Mouse (Mus musculus): Measurements from ENCODE around the gene Cypt3.

Gene Cypt3

DNA sequence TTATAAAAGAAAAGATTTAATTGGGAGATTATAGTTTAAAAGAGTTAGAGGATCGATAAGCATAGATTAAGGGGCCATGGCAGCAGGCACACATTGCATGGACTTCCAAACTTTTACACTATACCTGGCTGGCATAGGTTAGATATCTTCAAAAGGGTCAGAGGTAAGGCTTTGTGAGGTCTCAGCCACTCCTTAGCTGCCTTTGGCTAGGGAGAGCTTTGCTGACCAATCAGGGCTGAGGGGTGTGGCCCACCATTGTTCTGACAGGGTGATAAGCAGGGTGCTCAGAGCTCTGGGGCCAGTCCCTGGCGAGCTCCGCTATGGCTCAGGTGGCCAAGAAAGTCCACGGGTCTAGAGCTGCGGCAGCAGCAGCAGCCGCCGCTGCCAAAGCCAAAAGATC is at the start of gene Cypt3:
Cypt3 (plus strand) TSS at position 301 of the 400 bp plus-strand sequence.
- DNase-seq (ENCODE audit: low spot score): no peak

- DNase-seq (ENCODE audit: low spot score): no peak
These were observed 42.9 kb upstream of the Cypt3 start for GRCm38 (mm10) chrX:153515491-153515890.

- peak; percentile 12 for DNase-seq (ENCODE audit: low spot score)
These were observed 30.0 kb upstream of the Cypt3 start for GRCm38 (mm10) chrX:153528399-153528798.

DNA sequence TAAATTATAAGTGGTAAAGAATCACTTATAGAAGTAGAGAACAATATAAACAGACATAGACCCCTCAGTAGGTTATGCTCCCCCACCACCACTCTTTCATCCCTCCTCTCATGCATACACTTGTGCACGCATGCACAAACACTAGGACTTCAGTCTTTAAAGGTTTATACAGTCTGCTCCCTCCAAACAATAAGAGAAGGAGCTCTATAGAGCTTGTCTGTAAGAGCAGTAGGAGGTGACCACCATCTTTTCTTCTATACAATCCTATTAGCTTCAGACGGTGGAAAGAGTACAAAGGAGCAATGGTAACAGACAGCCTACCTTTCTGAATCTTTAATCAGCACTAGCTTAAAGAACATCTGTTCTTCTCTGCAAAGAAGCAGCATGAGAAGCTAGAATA is 1.8 kb upstream of the Cypt3 start:
- no peak for DNase-seq (ENCODE audit: low spot score)

- no peak for DNase-seq (ENCODE audit: low spot score)
These were observed 6.3 kb downstream of the Cypt3 start for GRCm38 (mm10) chrX:153564650-153565049.

- no peak for DNase-seq (ENCODE audit: low spot score)
These were observed 41.2 kb downstream of the Cypt3 start for GRCm38 (mm10) chrX:153599583-153599982.
